In genomic region chr11:75246589-75246988, GRCm38 (mm10) we compare ENCODE assay signal across 11 mouse cellular contexts. TPM values are rescaled to one million over a fixed set of nuclear protein-coding genes. Genes with fewer than 3 reads are reported as not detected.
DNase-seq lines count a peak whose midpoint lies in the region; TF ChIP-seq lines count a peak whose summit lies in the region.
"Had no signal": no experiment of that assay in that cellular context is flagged by ENCODE, and none has a peak within 500 bp of the region (broad histone marks: within the 10 kb centered on the region; RNA-seq: fewer than 3 reads in every experiment).

No protein-coding gene starts in this region.

- TF ChIP-seq POLR2A in brain, embryonic 14.5 days (IDR thresholded peaks at IDR 0.05; ENCODE audit: borderline replicate concordance, extremely low read depth, insufficient read depth, insufficient read length, poor library complexity, severe bottlenecking): no peak

- no peak for TF ChIP-seq CTCF in brain, embryonic 14.5 days (IDR thresholded peaks at IDR 0.05; ENCODE audit: borderline replicate concordance, extremely low read depth, insufficient read depth, insufficient read length)

- peak; percentile 48 for DNase-seq in ovary, adult 18-20 months (ENCODE audit: low spot score)
- DNase-seq in ovary, postnatal 36 days (ENCODE audit: low spot score): no peak
- DNase-seq in brain, embryonic 14.5 days (ENCODE audit: low read depth): peak; percentile 50
- DNase-seq in kidney, adult 8-10 months: peak; percentile 76 to 89
- peak; percentile 83 for DNase-seq in lung, postnatal 36 days
- DNase-seq in frontal cortex, adult 2 months (ENCODE audit: extremely low spot score in 1 of 2, low spot score in 1 of 2): no peak
- DNase-seq in B cell, adult 2 months: no peak
- DNase-seq in thymus, postnatal 14 days: no peak
- DNase-seq: embryo, embryonic 11 days; forebrain, postnatal 0 days; midbrain, embryonic 14.5 days had no signal

RNA-seq across cellular contexts. Expression of gene Rtn4rl1, which starts 53.0 kb away (rescaled TPM):
- polyA plus RNA-seq in brain, embryonic 14.5 days (2012; rRNA removed): 6.6 and 12.1 TPM in 2 replicates
- polyA plus RNA-seq in frontal cortex, adult 2 months (2012; rRNA removed): 25.3 and 28.1 TPM in 2 replicates

RNA-seq across cellular contexts. Expression of gene Dph1, which starts 55.5 kb away (rescaled TPM):
- polyA plus RNA-seq in brain, embryonic 14.5 days (2012; rRNA removed): 19.3 and 23.9 TPM in 2 replicates
- 21.2 and 22.2 TPM in 2 replicates for polyA plus RNA-seq in frontal cortex, adult 2 months (2012; rRNA removed)

Comparison
In these comparisons a context has a peak if more than half of its experiments do, and no peak if none do; other contexts are left out.
1. DNase-seq: peak in ovary, adult 18-20 months (single experiment), brain, embryonic 14.5 days (single experiment), kidney, adult 8-10 months (2 of 2) and lung, postnatal 36 days (single experiment); none in ovary, postnatal 36 days (single experiment), frontal cortex, adult 2 months (0 of 2), B cell, adult 2 months (0 of 2) and thymus, postnatal 14 days (single experiment).